Mouse (Mus musculus) ES-E14 (cell line): ENCODE data around the gene Ilf2. TPM values are rescaled to one million over a fixed set of nuclear protein-coding genes. Genes with fewer than 3 reads are reported as not detected.

Experiments
- DNase-seq: peaks from one replicate; pipeline ENCODE4 v3.0.0-alpha.2; 2013; ENCODE audit warnings: low read depth, low spot score
- H3K27ac ChIP-seq: 2 replicates; pipeline ENCODE4 v1.5.1; 2012; ENCODE audit warnings: low read depth, mild to moderate bottlenecking, low read length, moderate library complexity, mixed read lengths; ENCODE audit not compliant: poor library complexity, insufficient read depth, severe bottlenecking
- H3K36me3 ChIP-seq: 2 replicates; pipeline ENCODE4 v1.6.1; 2012; ENCODE audit warnings: mild to moderate bottlenecking, low read length, moderate library complexity, mixed read lengths; ENCODE audit not compliant: control insufficient read depth, poor library complexity, insufficient read depth, severe bottlenecking
- H3K4me1 ChIP-seq, 2 experiments: fragments of 150-350 bp in 1 of 2; sonication (generic) in 1 of 2; 2 replicates each; pipeline ENCODE4 v1.6.1; 2012; ENCODE audit warnings: low read length in 2 of 2, mild to moderate bottlenecking in 1 of 2, mixed read lengths in 1 of 2; ENCODE audit not compliant: control insufficient read depth in 2 of 2, insufficient read depth in 2 of 2, poor library complexity in 1 of 2
- H3K4me3 ChIP-seq, 2 experiments: fragments of 150-350 bp in 1 of 2; sonication (generic) in 1 of 2; 2 replicates each; pipeline ENCODE4 v1.5.1; 2012; ENCODE audit warnings: low read length in 2 of 2, low read depth in 1 of 2, mild to moderate bottlenecking in 1 of 2, mixed read lengths in 1 of 2; ENCODE audit not compliant: insufficient read depth in 1 of 2, poor library complexity in 1 of 2, severe bottlenecking in 1 of 2
- H3K9ac ChIP-seq: 2 replicates; pipeline ENCODE4 v1.6.1; 2012; ENCODE audit warnings: low read depth, mild to moderate bottlenecking, low read length, mixed read lengths; ENCODE audit not compliant: poor library complexity, insufficient read depth, severe bottlenecking
- H3K9me3 ChIP-seq: fragments of 150-350 bp; sonication (generic); 2 replicates; pipeline ENCODE4 v1.6.1; 2012; ENCODE audit warnings: low read depth, mild to moderate bottlenecking, low read length; ENCODE audit not compliant: control insufficient read depth, insufficient read depth
- CHD2 ChIP-seq: IDR thresholded peaks from 2 replicates; pipeline ENCODE4 v1.6.1; 2014; ENCODE audit warnings: mild to moderate bottlenecking, low read depth, low read length, inconsistent platforms
- HCFC1 ChIP-seq: IDR thresholded peaks from 2 replicates; pipeline ENCODE4 v1.6.1; 2012; ENCODE audit warnings: low read length, inconsistent platforms, borderline replicate concordance; ENCODE audit not compliant: insufficient read depth
- MAFK ChIP-seq: IDR thresholded peaks from 2 replicates; pipeline ENCODE4 v1.6.1; 2014; ENCODE audit warnings: mild to moderate bottlenecking, low read depth, low read length, inconsistent platforms; ENCODE audit not compliant: insufficient read depth
- ZC3H11A ChIP-seq: IDR thresholded peaks from 2 replicates; pipeline ENCODE4 v1.6.1; 2012; ENCODE audit warnings: low read depth, mild to moderate bottlenecking, inconsistent platforms, low read length, borderline replicate concordance
- ZNF384 ChIP-seq: IDR thresholded peaks from 2 replicates; pipeline ENCODE4 v1.6.1; 2012; ENCODE audit warnings: low read depth, low read length, inconsistent platforms
- in situ Hi-C, 2 experiments: fragments of 600-800 bp; cut with MboI; formaldehyde crosslinking; loops; one replicate each; pipeline ENCODE4 v1.15.1; 2025; ENCODE audit warnings: low sequenced_read_pairs in 2 of 2, inconsistent platforms in 1 of 2; ENCODE audit not compliant: unreplicated experiment in 2 of 2
- total RNA-seq: library from RNA; depleted of rRNA; stranded (reverse); fragments of 300-350 nt; gene quantifications from 2 replicates; pipeline ENCODE4 v1.2.3, GENCODE M21; 2012

Ilf2 gene
- total RNA-seq, 1 experiment = 165 TPM

GRCm38 (mm10) chr3:90525421-90525820 is 49.5 kb downstream of the Ilf2 start:
- in situ Hi-C loops = no loop called here
- no peaks in the 10 kb centered on the region for H3K9me3 ChIP-seq
- peak; percentile 67 for DNase-seq
- H3K4me3 ChIP-seq = no peak overlapping the region
- H3K9ac ChIP-seq = no peak overlapping the region
- no peak overlapping the region for H3K27ac ChIP-seq
- H3K36me3 ChIP-seq = no peaks in the 10 kb centered on the region
- peaks cover 0 to 5% of the 10 kb centered on the region in 2 experiments; a peak in 2 of 4 replicates for H3K4me1 ChIP-seq
- TF ChIP-seq MAFK (no peak), ZC3H11A (peak; percentile 66), ZNF384 (no peak), CHD2 (no peak), HCFC1 (no peak; the same call in 1 of the 2 replicates)

GRCm38 (mm10) chr3:90526076-90526475 is 50.1 kb downstream of the Ilf2 start:
- peaks cover 0 to 5% of the 10 kb centered on the region in 2 experiments; a peak in 2 of 4 replicates for H3K4me1 ChIP-seq
- TF ChIP-seq ZNF384 (no peak), CHD2 (no peak), ZC3H11A (no peak), HCFC1 (no peak), MAFK (no peak)
- in situ Hi-C loops = no loop called here
- H3K4me3 ChIP-seq = no peak overlapping the region
- H3K27ac ChIP-seq = no peak overlapping the region
- no peaks in the 10 kb centered on the region for H3K36me3 ChIP-seq
- H3K9me3 ChIP-seq = no peaks in the 10 kb centered on the region
- DNase-seq = no peak
- H3K9ac ChIP-seq = no peak overlapping the region

- Histone ChIP-seq H3K4me1 (peaks cover 0 to 5% of the 10 kb centered on the region in 2 experiments; a peak in 2 of 4 replicates), H3K36me3 (no peaks in the 10 kb centered on the region), H3K4me3 (no peak within 1 kb of the TSS), H3K27ac (no peak within 1 kb of the TSS), H3K9ac (no peak within 1 kb of the TSS), H3K9me3 (no peaks in the 10 kb centered on the region)
- DNase-seq = no peak
- in situ Hi-C loops = no loop called here
- TF ChIP-seq ZNF384 (no peak), ZC3H11A (no peak), MAFK (no peak), CHD2 (no peak), HCFC1 (no peak)
These were observed 50.7 kb downstream of the Ilf2 start, which contains the start of gene S100a14 for GRCm38 (mm10) chr3:90526580-90526979. Gene S100a14 (plus strand): TSS chr3:90526856.

- Histone ChIP-seq H3K9me3 (no peaks in the 10 kb centered on the region), H3K36me3 (no peaks in the 10 kb centered on the region), H3K4me1 (peaks cover 0 to 5% of the 10 kb centered on the region in 2 experiments; a peak in 2 of 4 replicates), H3K9ac (no peak overlapping the region), H3K27ac (no peak overlapping the region), H3K4me3 (no peak overlapping the region)
- in situ Hi-C loops = no loop called here
- TF ChIP-seq CHD2 (no peak), MAFK (no peak), ZC3H11A (no peak), ZNF384 (no peak), HCFC1 (no peak)
- no peak for DNase-seq
These were observed 51.5 kb downstream of the Ilf2 start for GRCm38 (mm10) chr3:90527291-90527873.
